Mouse (Mus musculus): ENCODE measurements around the gene Gpcpd1.

The Gpcpd1 gene

DNA sequence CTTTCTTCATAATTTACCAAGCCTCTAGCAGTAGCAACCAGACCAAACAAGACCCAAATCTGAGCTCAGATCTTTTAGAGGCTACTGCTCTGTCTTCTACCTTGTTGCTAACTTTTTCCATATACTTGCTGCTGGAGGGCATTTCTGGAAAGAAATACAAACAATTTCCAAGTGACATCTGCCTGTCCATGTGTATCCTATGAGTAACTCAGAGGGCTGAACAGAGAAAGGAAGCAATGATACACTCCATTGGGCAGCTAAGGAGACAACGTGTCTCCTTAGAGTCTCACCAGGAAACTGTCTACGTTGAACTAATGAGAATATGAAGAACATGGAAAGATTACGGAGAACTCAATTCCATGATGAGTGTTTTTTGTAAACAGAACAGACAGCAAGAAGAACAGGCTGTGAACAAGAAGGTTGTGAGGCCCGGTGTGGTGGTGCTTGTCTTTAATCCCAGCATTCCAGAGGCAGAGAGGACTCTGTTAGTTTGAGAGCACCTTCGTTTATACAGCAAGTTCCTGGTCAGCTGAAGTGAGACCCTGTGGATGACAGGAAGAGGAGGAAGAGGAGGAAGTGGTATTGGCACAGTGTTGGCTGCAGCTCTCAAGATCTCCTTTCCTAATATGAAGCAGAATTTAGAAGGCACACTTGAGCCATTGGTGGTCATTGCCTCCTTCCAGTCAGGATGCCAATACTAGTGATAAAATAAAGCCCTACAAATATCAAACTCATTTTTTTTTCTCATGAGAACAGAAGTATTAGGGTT is 18.4 kb upstream of the Gpcpd1 start:
- TF ChIP-seq CTCF (conservative IDR thresholded peaks at IDR 0.05; ENCODE audit: low read length) (no peak), NANOG (IDR thresholded peaks at IDR 0.05; ENCODE audit: borderline replicate concordance, low read length) (no peak), POU5F1 (IDR thresholded peaks at IDR 0.05; ENCODE audit: borderline replicate concordance, low read length) (no peak)
- peaks cover 5% of the 10 kb centered on the region; the same call in 1 of the 2 replicates for H3K27me3 ChIP-seq (ENCODE audit: insufficient read depth, low read length)
- no peaks in the 10 kb centered on the region for H3K9me3 ChIP-seq (ENCODE audit: low read length)
- H3K36me3 ChIP-seq (ENCODE audit: insufficient read depth, low read length) = no peaks in the 10 kb centered on the region
- H3K4me1 ChIP-seq (replicated peaks; ENCODE audit: low read depth, low read length) = peaks cover 16% of the 10 kb centered on the region
- H3K4me3 ChIP-seq (replicated peaks; ENCODE audit: low read length) = no peak overlapping the region

GRCm38 (mm10) chr2:132604922-132605321 is 17.4 kb upstream of the Gpcpd1 start:
- H3K4me3 ChIP-seq (replicated peaks; ENCODE audit: low read length) = no peak overlapping the region
- peaks cover 5% of the 10 kb centered on the region; the same call in 1 of the 2 replicates for H3K27me3 ChIP-seq (ENCODE audit: insufficient read depth, low read length)
- TF ChIP-seq POU5F1 (IDR thresholded peaks at IDR 0.05; ENCODE audit: borderline replicate concordance, low read length) (no peak), NANOG (IDR thresholded peaks at IDR 0.05; ENCODE audit: borderline replicate concordance, low read length) (no peak), CTCF (conservative IDR thresholded peaks at IDR 0.05; ENCODE audit: low read length) (no peak)
- H3K9me3 ChIP-seq (ENCODE audit: low read length) = no peaks in the 10 kb centered on the region
- H3K4me1 ChIP-seq (replicated peaks; ENCODE audit: low read depth, low read length) = peaks cover 24% of the 10 kb centered on the region
- H3K36me3 ChIP-seq (ENCODE audit: insufficient read depth, low read length) = no peaks in the 10 kb centered on the region

DNA sequence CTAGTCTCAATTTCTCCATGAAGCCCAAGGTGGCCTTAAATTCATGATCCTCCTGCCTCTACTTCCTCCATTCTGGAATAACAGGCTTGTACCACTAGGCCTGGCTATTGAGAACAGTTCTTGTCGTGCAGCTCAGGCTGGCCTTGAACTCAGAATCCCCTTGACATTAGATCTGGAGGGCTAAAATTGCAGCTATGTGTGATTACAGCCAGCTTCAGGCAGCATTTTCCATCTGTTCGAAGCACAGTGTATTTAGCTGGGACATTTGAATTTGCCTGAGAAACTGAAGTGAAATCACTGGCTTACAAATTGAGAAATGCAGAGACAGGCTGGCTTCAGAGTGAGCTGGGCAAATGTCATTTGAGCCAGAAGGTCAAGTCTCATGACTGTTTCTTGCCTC is 16.2 kb upstream of the Gpcpd1 start:
- H3K9me3 ChIP-seq (ENCODE audit: low read length) = no peaks in the 10 kb centered on the region
- no peaks in the 10 kb centered on the region for H3K36me3 ChIP-seq (ENCODE audit: insufficient read depth, low read length)
- TF ChIP-seq POU5F1 (IDR thresholded peaks at IDR 0.05; ENCODE audit: borderline replicate concordance, low read length) (no peak), NANOG (IDR thresholded peaks at IDR 0.05; ENCODE audit: borderline replicate concordance, low read length) (no peak), CTCF (conservative IDR thresholded peaks at IDR 0.05; ENCODE audit: low read length) (no peak)
- H3K27me3 ChIP-seq (ENCODE audit: insufficient read depth, low read length) = peaks cover 5% of the 10 kb centered on the region; the same call in 1 of the 2 replicates
- H3K4me3 ChIP-seq (replicated peaks; ENCODE audit: low read length) = no peak overlapping the region
- H3K4me1 ChIP-seq (replicated peaks; ENCODE audit: low read depth, low read length) = peaks cover 30% of the 10 kb centered on the region

- Histone ChIP-seq H3K4me3 (replicated peaks; ENCODE audit: low read length) (no peak overlapping the region), H3K27me3 (ENCODE audit: insufficient read depth, low read length) (peaks cover 5% of the 10 kb centered on the region; the same call in 1 of the 2 replicates), H3K36me3 (ENCODE audit: insufficient read depth, low read length) (no peaks in the 10 kb centered on the region), H3K4me1 (replicated peaks; ENCODE audit: low read depth, low read length) (peaks cover 18% of the 10 kb centered on the region), H3K9me3 (ENCODE audit: low read length) (no peaks in the 10 kb centered on the region)
- TF ChIP-seq NANOG (IDR thresholded peaks at IDR 0.05; ENCODE audit: borderline replicate concordance, low read length) (no peak), CTCF (conservative IDR thresholded peaks at IDR 0.05; ENCODE audit: low read length) (no peak), POU5F1 (IDR thresholded peaks at IDR 0.05; ENCODE audit: borderline replicate concordance, low read length) (no peak)
Observed at GRCm38 (mm10) chr2:132601777-132602176, 14.2 kb upstream of the Gpcpd1 start.

- H3K4me3 ChIP-seq (replicated peaks; ENCODE audit: low read length) = no peak overlapping the region
- no peak for TF ChIP-seq NANOG (IDR thresholded peaks at IDR 0.05; ENCODE audit: borderline replicate concordance, low read length)
- TF ChIP-seq POU5F1 (IDR thresholded peaks at IDR 0.05; ENCODE audit: borderline replicate concordance, low read length) = no peak
- no peak for TF ChIP-seq CTCF (conservative IDR thresholded peaks at IDR 0.05; ENCODE audit: low read length)
- no peaks in the 10 kb centered on the region for H3K36me3 ChIP-seq (ENCODE audit: insufficient read depth, low read length)
- peaks cover 5% of the 10 kb centered on the region; the same call in 1 of the 2 replicates for H3K27me3 ChIP-seq (ENCODE audit: insufficient read depth, low read length)
- no peaks in the 10 kb centered on the region for H3K9me3 ChIP-seq (ENCODE audit: low read length)
- peaks cover 18% of the 10 kb centered on the region for H3K4me1 ChIP-seq (replicated peaks; ENCODE audit: low read depth, low read length)
Observed at GRCm38 (mm10) chr2:132600081-132600480, 12.6 kb upstream of the Gpcpd1 start.

DNA sequence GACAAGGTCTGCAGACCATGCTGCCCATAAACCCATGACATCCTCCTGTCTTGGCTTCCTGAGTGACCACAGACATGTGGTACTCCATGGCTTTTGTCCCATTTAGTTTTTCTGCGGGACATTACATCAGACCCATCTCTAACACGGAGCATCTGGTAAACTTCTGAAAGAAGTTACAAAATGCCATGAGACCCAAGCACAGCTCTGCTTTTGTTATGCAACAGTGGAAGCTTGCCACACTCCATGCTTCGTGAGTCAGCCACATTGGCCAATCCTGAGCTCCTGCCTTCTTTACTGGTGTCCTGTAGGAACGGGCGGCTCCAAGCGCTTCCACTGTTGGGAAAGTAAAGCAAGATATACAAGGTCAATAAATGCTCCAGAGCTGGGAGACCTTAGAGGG is 11.6 kb upstream of the Gpcpd1 start:
- no peaks in the 10 kb centered on the region for H3K27me3 ChIP-seq (ENCODE audit: insufficient read depth, low read length)
- H3K9me3 ChIP-seq (ENCODE audit: low read length) = no peaks in the 10 kb centered on the region
- H3K4me3 ChIP-seq (replicated peaks; ENCODE audit: low read length) = no peak overlapping the region
- H3K36me3 ChIP-seq (ENCODE audit: insufficient read depth, low read length) = no peaks in the 10 kb centered on the region
- peaks cover 18% of the 10 kb centered on the region for H3K4me1 ChIP-seq (replicated peaks; ENCODE audit: low read depth, low read length)
- TF ChIP-seq CTCF (conservative IDR thresholded peaks at IDR 0.05; ENCODE audit: low read length) (no peak), NANOG (IDR thresholded peaks at IDR 0.05; ENCODE audit: borderline replicate concordance, low read length) (no peak), POU5F1 (IDR thresholded peaks at IDR 0.05; ENCODE audit: borderline replicate concordance, low read length) (no peak)

- Histone ChIP-seq H3K4me3 (replicated peaks; ENCODE audit: low read length) (no peak overlapping the region), H3K36me3 (ENCODE audit: insufficient read depth, low read length) (no peaks in the 10 kb centered on the region), H3K27me3 (ENCODE audit: insufficient read depth, low read length) (no peaks in the 10 kb centered on the region), H3K4me1 (replicated peaks; ENCODE audit: low read depth, low read length) (peaks cover 26% of the 10 kb centered on the region), H3K9me3 (ENCODE audit: low read length) (no peaks in the 10 kb centered on the region)
- no peak for TF ChIP-seq NANOG (IDR thresholded peaks at IDR 0.05; ENCODE audit: borderline replicate concordance, low read length)
- TF ChIP-seq POU5F1 (IDR thresholded peaks at IDR 0.05; ENCODE audit: borderline replicate concordance, low read length) = no peak
- TF ChIP-seq CTCF (conservative IDR thresholded peaks at IDR 0.05; ENCODE audit: low read length) = no peak
Observed at GRCm38 (mm10) chr2:132597866-132598480, 10.4 kb upstream of the Gpcpd1 start.

- Histone ChIP-seq H3K4me1 (replicated peaks; ENCODE audit: low read depth, low read length) (peaks cover 26% of the 10 kb centered on the region), H3K4me3 (replicated peaks; ENCODE audit: low read length) (no peak overlapping the region), H3K36me3 (ENCODE audit: insufficient read depth, low read length) (no peaks in the 10 kb centered on the region), H3K27me3 (ENCODE audit: insufficient read depth, low read length) (no peaks in the 10 kb centered on the region), H3K9me3 (ENCODE audit: low read length) (no peaks in the 10 kb centered on the region)
- TF ChIP-seq POU5F1 (IDR thresholded peaks at IDR 0.05; ENCODE audit: borderline replicate concordance, low read length) (no peak), CTCF (conservative IDR thresholded peaks at IDR 0.05; ENCODE audit: low read length) (no peak), NANOG (IDR thresholded peaks at IDR 0.05; ENCODE audit: borderline replicate concordance, low read length) (no peak)
Observed at GRCm38 (mm10) chr2:132597226-132597625, 9.7 kb upstream of the Gpcpd1 start.
